Mouse (Mus musculus) C2C12 (cell line): ENCODE measurements around the gene Fndc1.

Experiments used
- CTCF ChIP-seq: IDR thresholded peaks from one replicate; pipeline ENCODE4 v1.5.1; 2011; ENCODE audit not compliant: control insufficient read depth, insufficient read depth, insufficient read length
- FOSL1 ChIP-seq: IDR thresholded peaks from one replicate; pipeline ENCODE4 v1.8.0; 2011; ENCODE audit warnings: mild to moderate bottlenecking, low read length; ENCODE audit not compliant: poor library complexity, insufficient read depth, severe bottlenecking
- MYOD1 ChIP-seq: IDR thresholded peaks from one replicate; pipeline ENCODE4 v1.6.1; 2011; ENCODE audit warnings: low read depth; ENCODE audit not compliant: control insufficient read depth, insufficient read length
- USF1 ChIP-seq: IDR thresholded peaks from one replicate; pipeline ENCODE4 v1.6.1; 2011; ENCODE audit warnings: low read depth, mild to moderate bottlenecking, control low read depth, moderate library complexity

DNA sequence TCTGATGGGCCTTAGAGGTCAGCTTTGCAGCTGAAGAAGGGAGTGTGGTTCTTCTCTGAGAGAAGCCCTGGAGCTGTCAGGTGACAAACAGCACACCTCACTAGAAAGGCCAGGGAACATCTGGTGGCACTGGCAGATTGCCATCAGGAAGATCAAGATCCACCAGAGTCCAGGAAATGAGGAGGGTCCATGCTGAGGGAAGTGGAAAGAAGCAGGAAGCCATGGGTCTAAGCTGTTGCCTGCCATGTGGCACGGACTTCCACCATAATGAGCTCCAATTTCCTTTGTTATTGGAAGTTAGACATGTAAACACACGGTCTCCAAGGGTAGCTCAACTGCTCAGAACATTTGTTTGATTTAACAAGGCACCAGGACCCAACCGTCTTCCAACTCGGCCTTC lies 120.0 kb downstream of the Fndc1 start:
- TF ChIP-seq CTCF, result no peak
- TF ChIP-seq USF1, result no peak
- TF ChIP-seq MYOD1, result no peak
- no peak for TF ChIP-seq FOSL1
